Mouse (Mus musculus): ENCODE results near the gene Syne2.
A peak's percentile ranks its signal among the peaks of the same experiment; 100 is the strongest.
"Not testable (repeated sequence)": the region's sequence is repeated elsewhere in the genome, so short reads cannot be mapped to it uniquely, and the experiment has no call there.

Gene Syne2

DNA sequence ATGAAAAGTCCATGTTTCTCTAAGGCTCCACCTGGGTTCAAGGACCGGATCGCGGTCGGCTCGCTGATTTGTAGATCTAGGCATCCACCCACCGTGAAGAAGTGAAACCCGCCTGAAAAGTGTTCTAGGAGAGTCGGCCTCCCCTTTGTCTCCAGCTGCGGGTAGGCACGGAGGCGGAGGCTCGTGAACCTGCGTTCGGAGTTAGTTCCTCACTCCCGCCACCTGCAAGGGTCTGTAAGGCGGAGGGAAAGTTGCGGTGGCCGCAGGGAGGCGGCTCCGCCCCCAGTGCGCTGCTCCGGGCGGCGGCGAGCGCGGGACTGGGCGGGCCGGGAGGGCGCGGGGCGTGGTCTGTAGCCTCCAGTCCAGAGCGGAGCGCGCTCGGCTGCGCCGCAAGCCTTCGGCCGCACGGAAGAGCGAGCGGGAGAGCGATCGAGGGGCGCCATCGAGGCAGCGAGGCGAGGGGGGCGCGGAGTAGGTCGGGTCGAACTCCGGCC is at the start of gene Syne2:
Gene Syne2, plus strand, starts transcription at position 176 of the 494 bp plus-strand sequence.
- peak; percentile 60 to 61 for DNase-seq

DNA sequence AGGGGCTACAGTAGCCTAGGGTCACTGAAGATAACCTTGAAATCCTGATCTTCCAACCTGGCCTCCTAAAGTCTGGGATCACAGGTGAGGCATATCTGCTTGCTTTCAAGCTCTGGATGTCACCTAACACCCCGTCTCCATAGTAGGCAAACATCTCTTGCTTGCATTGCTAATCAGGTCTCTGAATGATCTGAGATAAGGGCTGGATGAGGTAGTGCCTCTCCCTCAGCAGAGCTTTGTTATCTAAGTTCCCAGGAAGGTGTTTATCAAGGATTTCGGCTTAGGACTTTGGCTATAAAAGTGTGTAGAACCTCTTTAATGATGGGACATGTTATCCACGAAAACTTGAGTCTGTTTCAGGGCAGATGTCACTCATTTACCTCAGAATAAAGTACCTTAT is 46.5 kb upstream of the Syne2 start:
- DNase-seq: no peak

GRCm38 (mm10) chr12:75772424-75773034 is 45.4 kb upstream of the Syne2 start:
- DNase-seq: peak; percentile 16 to 47

- DNase-seq: no peak
These were observed 36.5 kb upstream of the Syne2 start for GRCm38 (mm10) chr12:75781445-75781844.

DNA sequence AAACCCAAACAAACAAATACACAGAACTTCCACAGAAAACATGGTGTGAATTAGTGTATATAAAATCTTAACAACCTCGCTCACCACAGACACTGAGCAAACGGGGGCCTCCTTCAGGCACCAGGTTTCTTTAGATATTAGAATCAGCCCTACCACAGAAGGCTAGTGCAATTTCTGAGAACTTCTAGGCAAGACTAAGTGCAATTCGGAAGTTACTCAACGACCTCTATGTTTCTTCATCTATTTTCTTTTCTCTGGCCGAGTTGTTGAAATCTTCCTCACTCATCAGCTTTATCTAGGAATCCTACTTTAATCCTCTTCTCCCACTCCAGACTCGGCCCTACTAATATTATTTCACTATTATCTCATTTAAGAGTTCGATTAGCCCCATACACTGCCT is 35.9 kb upstream of the Syne2 start:
- no peak for DNase-seq

- no peak for DNase-seq
These were observed 33.6 kb upstream of the Syne2 start for GRCm38 (mm10) chr12:75784271-75784751.

DNA sequence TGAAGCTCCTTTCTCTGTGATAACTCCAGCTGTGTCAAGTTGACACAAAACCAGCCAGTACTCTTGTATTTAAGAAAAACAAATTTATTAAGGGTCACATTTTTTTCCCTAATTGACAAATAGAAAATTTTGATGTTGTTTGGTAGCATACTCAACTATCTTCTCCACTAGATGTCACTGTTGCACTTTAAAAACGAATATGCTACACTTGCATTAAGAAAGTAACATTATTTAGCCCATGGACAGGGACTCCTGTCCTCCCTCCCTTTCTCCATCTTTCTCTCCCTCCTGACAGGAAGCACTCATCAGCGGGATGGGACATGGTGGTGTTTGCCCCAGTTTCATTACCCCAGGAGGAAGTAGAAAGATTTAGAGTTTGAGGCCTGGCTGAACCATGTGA is 31.3 kb upstream of the Syne2 start:
- not testable (repeated sequence) for DNase-seq

DNA sequence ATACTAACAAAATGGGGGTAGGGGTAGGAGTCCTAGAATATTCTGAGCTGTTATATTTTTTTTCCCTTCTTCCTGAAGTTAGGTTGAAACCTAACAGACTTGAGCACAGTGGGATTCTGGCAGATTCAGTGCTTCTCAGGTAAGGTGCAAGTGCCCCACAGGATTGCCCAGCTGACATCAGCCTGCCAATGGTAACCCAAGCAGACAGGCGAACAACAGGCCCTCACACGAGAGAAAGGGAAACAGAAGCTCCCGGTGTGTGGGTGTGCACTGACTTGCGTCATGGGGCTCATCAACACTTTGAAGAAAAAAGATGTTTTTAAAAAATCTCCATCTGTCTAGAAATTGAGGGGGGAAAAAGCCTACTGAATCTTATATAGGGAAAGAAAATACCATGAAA is 28.5 kb upstream of the Syne2 start:
- no peak for DNase-seq

- no peak for DNase-seq
These were observed 23.4 kb upstream of the Syne2 start for GRCm38 (mm10) chr12:75794527-75794926.

DNA sequence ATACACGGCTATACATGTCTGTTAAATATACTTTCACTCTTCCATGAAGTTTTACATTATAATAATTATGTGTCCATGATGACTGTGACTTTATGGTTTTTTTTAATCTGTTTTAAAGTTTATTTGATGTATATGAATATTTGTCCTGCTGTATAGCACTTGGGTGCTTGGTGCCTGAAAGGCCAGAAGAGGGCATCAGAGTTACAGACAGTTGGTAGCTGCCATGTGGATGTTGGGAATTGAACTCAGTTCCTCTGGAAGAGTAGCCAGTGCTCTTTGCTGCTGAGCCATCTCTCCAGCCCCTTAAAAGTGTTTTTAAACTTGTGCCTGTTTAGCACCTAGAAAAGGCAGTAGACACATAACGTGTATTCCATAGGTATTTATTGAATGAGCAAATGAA is 21.4 kb upstream of the Syne2 start:
- no peak for DNase-seq

- DNase-seq: no peak
These were observed 11.7 kb upstream of the Syne2 start for GRCm38 (mm10) chr12:75806281-75806680.

DNA sequence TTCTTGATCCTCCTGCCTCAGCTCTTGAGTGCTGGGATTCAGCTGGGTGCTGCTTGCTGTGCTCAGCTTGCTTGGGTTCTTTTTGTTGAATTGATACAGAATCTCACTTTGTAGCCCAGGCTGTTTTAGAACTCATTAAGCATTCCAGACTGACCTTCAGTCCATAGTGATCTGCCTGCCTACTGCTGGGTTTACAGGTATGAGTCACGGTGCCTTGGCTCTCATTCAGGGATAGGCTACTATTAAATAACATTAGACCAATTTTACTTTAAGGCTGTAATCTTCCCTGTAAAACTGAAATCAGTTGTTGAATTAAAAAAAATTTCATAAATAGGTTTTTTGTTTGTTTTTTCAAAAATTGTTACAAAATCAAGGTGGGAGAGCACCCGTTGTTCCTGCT is 4.2 kb upstream of the Syne2 start:
- no peak for DNase-seq

DNA sequence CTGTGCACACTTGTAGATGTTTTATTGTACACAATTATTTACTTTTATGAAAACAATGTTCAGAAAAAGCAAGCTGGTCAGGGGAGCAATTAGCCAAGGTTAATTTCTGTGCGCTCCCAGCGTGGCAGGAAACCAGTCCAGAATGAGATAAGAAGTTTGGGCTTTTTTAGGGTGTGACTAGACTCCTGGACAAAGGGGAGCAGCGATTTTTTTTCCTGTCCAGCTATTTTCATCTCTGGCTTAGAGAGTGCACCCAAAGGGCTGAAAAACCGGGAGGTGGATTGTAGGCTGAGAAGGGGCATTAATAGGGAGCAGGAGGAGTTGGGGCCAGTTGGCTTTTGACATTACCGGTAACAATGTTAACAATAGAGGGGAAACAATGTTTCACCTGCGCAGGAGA is 3.4 kb upstream of the Syne2 start:
- no peak for DNase-seq

DNA sequence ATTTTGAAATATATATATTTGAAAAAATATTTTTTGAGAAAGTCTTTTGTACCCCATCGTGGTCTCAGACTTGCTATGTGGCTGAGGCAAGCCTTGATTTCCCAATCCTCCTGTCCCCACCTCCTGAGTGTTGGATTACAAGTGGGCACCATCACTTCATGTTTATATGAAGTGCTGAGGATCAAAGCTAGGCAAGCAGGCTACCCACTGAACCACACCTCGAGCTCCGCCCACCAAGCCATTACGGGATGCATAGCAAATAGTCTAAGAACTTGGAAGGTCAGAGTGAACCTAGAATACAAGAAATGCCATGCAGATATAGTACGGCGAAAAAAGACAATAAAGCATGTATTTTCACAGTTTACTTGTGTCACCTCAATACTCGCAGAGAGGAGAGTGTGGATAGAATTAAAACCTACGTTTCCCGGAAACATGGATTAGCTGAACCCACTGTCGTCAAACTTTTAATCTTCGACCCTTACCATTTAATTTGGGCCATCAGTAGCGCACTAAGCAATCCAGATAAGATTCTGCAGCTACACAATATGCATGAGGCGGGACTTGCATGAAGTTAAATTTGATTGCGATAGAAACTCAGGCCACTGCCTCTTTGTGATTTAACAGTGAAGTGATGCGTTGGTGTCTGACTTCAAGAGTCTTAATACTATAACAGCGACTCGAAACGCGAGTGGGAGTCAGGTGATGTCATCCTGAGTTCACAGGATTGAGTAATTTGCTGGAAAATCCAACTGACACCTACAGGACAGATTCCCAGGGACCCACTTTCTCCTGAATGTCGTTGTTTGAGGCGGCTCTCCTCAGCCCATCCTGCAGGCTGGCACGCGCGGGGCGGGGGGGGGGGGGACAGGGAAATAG is 715 bp upstream of the Syne2 start:
- DNase-seq: no peak

DNA sequence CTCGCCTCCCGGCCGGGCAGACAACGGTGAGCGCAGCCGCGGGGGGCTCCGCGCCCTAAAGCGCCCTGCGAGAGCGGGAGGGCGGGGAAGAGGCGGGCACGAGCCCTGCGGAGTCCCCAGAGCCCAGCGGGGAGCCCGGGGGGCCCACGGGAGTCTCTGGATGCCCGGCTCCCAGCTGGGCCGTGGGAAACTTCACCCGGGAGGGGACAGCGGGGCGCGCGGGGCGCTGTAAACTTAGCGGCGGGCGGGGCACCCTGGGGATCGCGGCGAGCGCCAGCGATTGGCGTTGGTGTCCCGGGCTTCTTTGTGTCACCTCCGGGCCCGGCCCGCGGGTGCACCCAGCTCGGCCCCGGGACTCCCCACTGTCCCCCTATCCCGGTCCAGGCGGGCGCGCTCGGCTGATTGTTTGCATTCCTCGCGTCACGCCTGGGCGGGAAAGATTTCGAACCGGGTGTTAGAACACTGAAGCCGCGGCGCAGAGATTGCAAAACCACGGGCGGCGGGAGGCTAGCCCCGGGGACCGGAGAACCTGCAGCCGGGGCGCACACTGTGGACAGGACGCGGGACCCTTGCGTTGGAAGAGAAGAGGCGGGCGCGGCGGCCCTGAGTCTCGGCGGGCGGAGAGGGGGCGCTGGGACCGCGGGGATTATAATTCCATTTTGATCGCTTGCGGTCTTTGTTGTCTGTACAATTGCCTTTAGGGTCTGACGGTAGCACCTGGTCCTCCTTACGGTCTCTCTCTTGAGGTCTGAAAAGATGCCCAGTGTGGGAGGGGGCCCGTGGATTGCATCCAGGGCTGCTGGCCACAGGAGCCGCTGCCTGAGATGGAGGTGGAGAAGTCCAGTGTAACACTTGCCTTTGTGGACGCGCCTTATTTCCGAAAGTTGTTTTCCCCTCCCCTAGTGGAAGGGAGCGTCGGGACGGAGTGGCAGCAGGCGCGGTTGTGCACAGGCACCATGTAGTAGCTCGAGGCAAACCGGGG is 810 bp downstream of the Syne2 start:
- DNase-seq: peak; percentile 17

GRCm38 (mm10) chr12:75819481-75819880 is 1.5 kb downstream of the Syne2 start:
- no peak for DNase-seq

DNA sequence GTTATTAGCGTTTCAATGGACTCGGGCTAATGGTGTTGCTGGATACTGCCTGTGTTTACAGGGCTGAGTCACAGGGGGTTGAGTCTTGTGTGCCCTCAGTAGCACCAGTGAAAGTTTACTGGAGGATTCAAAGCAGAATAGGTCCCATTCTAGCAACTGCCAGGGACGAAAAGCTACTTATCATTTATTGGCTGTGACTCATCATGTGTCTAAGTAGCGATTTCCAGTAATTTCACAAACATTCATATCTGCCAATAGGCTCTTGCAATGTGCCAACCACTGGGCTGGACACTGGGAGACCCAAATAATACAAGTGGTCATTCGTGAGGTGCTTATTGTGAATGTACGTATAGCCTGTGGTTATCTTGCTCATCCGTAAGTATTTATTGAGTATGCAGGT is 2.3 kb downstream of the Syne2 start:
- DNase-seq: no peak

GRCm38 (mm10) chr12:75822122-75822521 is 4.2 kb downstream of the Syne2 start:
- DNase-seq: no peak

- no peak for DNase-seq
These were observed 5.5 kb downstream of the Syne2 start for GRCm38 (mm10) chr12:75823475-75823874.

DNA sequence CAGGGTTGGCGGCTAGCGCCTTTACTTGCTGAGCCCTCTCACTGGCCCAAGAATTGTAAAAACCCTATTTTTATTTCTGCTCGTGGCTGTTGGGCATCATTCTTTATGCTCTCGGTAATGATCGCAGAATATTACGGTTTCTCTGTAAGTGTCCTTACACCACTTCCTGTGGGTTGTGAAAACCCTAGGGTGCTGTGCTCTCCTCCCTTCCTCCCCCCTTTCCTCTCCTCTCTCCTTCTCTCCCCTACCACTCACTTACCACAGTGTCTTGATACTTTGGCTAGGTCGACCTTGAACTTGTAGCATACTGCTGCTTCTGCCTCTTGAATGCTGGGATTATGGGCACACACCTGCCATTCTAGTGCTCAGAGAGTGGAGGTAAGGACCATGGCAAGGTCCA is 7.5 kb downstream of the Syne2 start:
- DNase-seq: no peak

GRCm38 (mm10) chr12:75826699-75827353 is 8.9 kb downstream of the Syne2 start:
- no peak for DNase-seq

GRCm38 (mm10) chr12:75827751-75828150 is 9.8 kb downstream of the Syne2 start:
- DNase-seq: no peak

Measured in thymus, adult 18-20 months (tissue).